Mouse (Mus musculus) myocyte (in vitro differentiated cells): Measurements from ENCODE around the gene Adra1b. TPM values are rescaled to one million over a fixed set of nuclear protein-coding genes. Genes with fewer than 3 reads are reported as not detected.
A peak's percentile ranks its signal among the peaks of the same experiment; 100 is the strongest.

ENCODE experiments used
- H3K27me3 ChIP-seq: one replicate; pipeline ENCODE4 v1.6.1; 2011; ENCODE audit not compliant: control insufficient read depth, insufficient read depth, insufficient read length
- H3K36me3 ChIP-seq: one replicate; pipeline ENCODE4 v1.6.1; 2011; ENCODE audit not compliant: control insufficient read depth, insufficient read depth
- H3K4me2 ChIP-seq: one replicate; pipeline ENCODE4 v1.6.1; 2011; ENCODE audit warnings: low read depth, control low read depth
- H3K4me3 ChIP-seq: one replicate; pipeline ENCODE4 v1.5.1; 2011; ENCODE audit warnings: mild to moderate bottlenecking, control low read depth, moderate library complexity
- H3K79me2 ChIP-seq: one replicate; pipeline ENCODE4 v1.6.1; 2011; ENCODE audit not compliant: control insufficient read depth, insufficient read depth
- H3ac ChIP-seq: one replicate; pipeline ENCODE4 v1.6.1; 2011; ENCODE audit not compliant: control insufficient read depth, insufficient read length
- CEBPB ChIP-seq: IDR thresholded peaks from 2 replicates; pipeline ENCODE4 v1.6.1; 2011; ENCODE audit warnings: mild to moderate bottlenecking, moderate library complexity; ENCODE audit not compliant: poor library complexity, insufficient read depth, severe bottlenecking
- E2F4 ChIP-seq: IDR thresholded peaks from one replicate; pipeline ENCODE4 v1.6.1; 2011; ENCODE audit warnings: mild to moderate bottlenecking, control low read depth, moderate library complexity; ENCODE audit not compliant: insufficient read depth
- MAX ChIP-seq: IDR thresholded peaks from one replicate; pipeline ENCODE4 v1.6.1; 2011; ENCODE audit warnings: low read depth, mild to moderate bottlenecking, control low read depth
- MYOD1 ChIP-seq, 3 experiments: IDR thresholded peaks; one replicate each; pipeline ENCODE4 v1.6.1; 2011; ENCODE audit warnings: control low read depth in 2 of 3, low read depth in 2 of 3, mild to moderate bottlenecking in 2 of 3, moderate library complexity in 1 of 3; ENCODE audit not compliant: insufficient read length in 2 of 3, control insufficient read depth in 1 of 3
- MYOG ChIP-seq, 3 experiments: IDR thresholded peaks; one replicate each; pipeline ENCODE4 v1.6.1; 2011; ENCODE audit warnings: control low read depth in 2 of 3, low read depth in 2 of 3, mild to moderate bottlenecking in 2 of 3; ENCODE audit not compliant: insufficient read length in 2 of 3, control insufficient read depth in 1 of 3, insufficient read depth in 1 of 3
- POLR2A ChIP-seq: IDR thresholded peaks from one replicate; pipeline ENCODE4 v1.6.1; 2011; ENCODE audit warnings: low read depth, mild to moderate bottlenecking, control low read depth, moderate library complexity; ENCODE audit not compliant: insufficient read length
- POLR2AphosphoS2 ChIP-seq: IDR thresholded peaks from one replicate; pipeline ENCODE4 v1.6.1; 2011; ENCODE audit warnings: low read depth, control low read depth; ENCODE audit not compliant: insufficient read length
- REST ChIP-seq: IDR thresholded peaks from one replicate; pipeline ENCODE4 v1.6.1; 2011; ENCODE audit warnings: mild to moderate bottlenecking, control low read depth, moderate library complexity; ENCODE audit not compliant: insufficient read depth, insufficient read length
- SRF ChIP-seq: IDR thresholded peaks from one replicate; pipeline ENCODE4 v1.6.1; 2011; ENCODE audit warnings: low read depth; ENCODE audit not compliant: control insufficient read depth, insufficient read length
- TCF12 ChIP-seq: IDR thresholded peaks from one replicate; pipeline ENCODE4 v1.6.1; 2011; ENCODE audit warnings: mild to moderate bottlenecking, control low read depth; ENCODE audit not compliant: poor library complexity, insufficient read depth, severe bottlenecking
- TCF3 ChIP-seq: IDR thresholded peaks from one replicate; pipeline ENCODE4 v1.6.1; 2011; ENCODE audit warnings: low read depth, control low read depth; ENCODE audit not compliant: insufficient read length
- USF1 ChIP-seq: IDR thresholded peaks from one replicate; pipeline ENCODE4 v1.6.1; 2011; ENCODE audit warnings: low read depth, mild to moderate bottlenecking, control low read depth, moderate library complexity
- polyA plus RNA-seq: library from polyadenylated mRNA; unstranded; fragments of >200 nt; fragmentation: generic; extraction: Trizol; gene quantifications from one replicate; pipeline ENCODE4 v1.2.1, GENCODE M21; 2012; ENCODE audit warnings: missing spikeins

Adra1b gene
- polyA plus RNA-seq, 1 experiment, result 1.9 TPM

GRCm38 (mm10) chr11:43888736-43889135, 12.3 kb downstream of the Adra1b start:
- no peaks in the 10 kb centered on the region for H3K79me2 ChIP-seq
- TF ChIP-seq REST (no peak), TCF3 (no peak), POLR2A (no peak)
- no peak overlapping the region for H3K4me3 ChIP-seq
- no peaks in the 10 kb centered on the region for H3K27me3 ChIP-seq
- no peak overlapping the region for H3ac ChIP-seq
- no peaks in the 10 kb centered on the region for H3K36me3 ChIP-seq
- no peak overlapping the region for H3K4me2 ChIP-seq

GRCm38 (mm10) chr11:43887597-43887996, 13.4 kb downstream of the Adra1b start:
- Histone ChIP-seq H3K79me2 (no peaks in the 10 kb centered on the region), H3K36me3 (no peaks in the 10 kb centered on the region), H3K27me3 (no peaks in the 10 kb centered on the region), H3K4me2 (no peak overlapping the region), H3ac (no peak overlapping the region), H3K4me3 (no peak overlapping the region)
- TF ChIP-seq MYOG (IDR thresholded peaks at IDR 0.05; ENCODE audit: control insufficient read depth in 1 of 3, insufficient read depth in 1 of 3, insufficient read length in 2 of 3, low read depth in 2 of 3), result no peak
- no peak for TF ChIP-seq SRF
- TF ChIP-seq CEBPB, result 0 out of 2 replicates have a peak, but pooled peaks have one; percentile 12
- no peak for TF ChIP-seq REST

GRCm38 (mm10) chr11:43884521-43884920, 16.5 kb downstream of the Adra1b start:
- TF ChIP-seq MAX, result no peak
- Histone ChIP-seq H3K4me3 (no peak overlapping the region), H3K36me3 (no peaks in the 10 kb centered on the region), H3K4me2 (no peak overlapping the region), H3ac (no peak overlapping the region), H3K79me2 (no peaks in the 10 kb centered on the region), H3K27me3 (no peaks in the 10 kb centered on the region)

GRCm38 (mm10) chr11:43883641-43884181, 17.3 kb downstream of the Adra1b start:
- Histone ChIP-seq H3K4me2 (no peak overlapping the region), H3K36me3 (no peaks in the 10 kb centered on the region), H3K4me3 (no peak overlapping the region), H3ac (no peak overlapping the region), H3K27me3 (no peaks in the 10 kb centered on the region), H3K79me2 (no peaks in the 10 kb centered on the region)
- TF ChIP-seq CEBPB (no peak), USF1 (no peak), TCF12 (no peak), TCF3 (no peak), POLR2A (no peak), REST (no peak), MYOD1 (IDR thresholded peaks at IDR 0.05; ENCODE audit: control insufficient read depth in 1 of 3, insufficient read length in 2 of 3, low read depth in 2 of 3) (no peak), SRF (no peak)

- no peaks in the 10 kb centered on the region for H3K36me3 ChIP-seq
- TF ChIP-seq TCF3 (no peak), POLR2A (no peak), USF1 (no peak)
- no peak overlapping the region for H3ac ChIP-seq
- H3K27me3 ChIP-seq, result no peaks in the 10 kb centered on the region
- H3K79me2 ChIP-seq, result no peaks in the 10 kb centered on the region
- H3K4me3 ChIP-seq, result no peak overlapping the region
- no peak overlapping the region for H3K4me2 ChIP-seq
Observed at GRCm38 (mm10) chr11:43877211-43877610, 23.8 kb downstream of the Adra1b start.

GRCm38 (mm10) chr11:43867721-43868281, 33.2 kb downstream of the Adra1b start:
- no peaks in the 10 kb centered on the region for H3K79me2 ChIP-seq
- H3K27me3 ChIP-seq, result no peaks in the 10 kb centered on the region
- H3ac ChIP-seq, result no peak overlapping the region
- TF ChIP-seq REST (no peak), MYOD1 (IDR thresholded peaks at IDR 0.05; ENCODE audit: control insufficient read depth in 1 of 3, insufficient read length in 2 of 3, low read depth in 2 of 3) (no peak), SRF (no peak), USF1 (no peak), MYOG (IDR thresholded peaks at IDR 0.05; ENCODE audit: control insufficient read depth in 1 of 3, insufficient read depth in 1 of 3, insufficient read length in 2 of 3, low read depth in 2 of 3) (no peak), TCF12 (no peak), MAX (no peak), TCF3 (no peak), POLR2AphosphoS2 (no peak), E2F4 (no peak), POLR2A (no peak), CEBPB (no peak)
- H3K4me2 ChIP-seq, result no peak overlapping the region
- no peak overlapping the region for H3K4me3 ChIP-seq
- no peaks in the 10 kb centered on the region for H3K36me3 ChIP-seq
